Mouse (Mus musculus) layer of hippocampus, postnatal 10 days (tissue): Measurements from ENCODE around the gene Mrpl17. TPM values are rescaled to one million over a fixed set of nuclear protein-coding genes. Genes with fewer than 3 reads are reported as not detected.

Experiments used
- total RNA-seq, 2 experiments: library from RNA; stranded (reverse); gene quantifications; 2 replicates each; pipeline ENCODE4 v1.2.3; 2021

Gene Mrpl17
- total RNA-seq, 2 experiments from 2014 or later = 107 to 112 TPM

Other genes starting within 250 kb of the Mrpl17 start
- gene Apbb1, start 229.4 kb downstream of the Mrpl17 start, total RNA-seq = 100 to 1,000 TPM; 350 to 357 TPM
- not detected for gene Hpx, start 211.0 kb downstream of the Mrpl17 start, total RNA-seq
- gene Trim3, start 177.5 kb downstream of the Mrpl17 start, total RNA-seq = 100 to 1,000 TPM; 138 to 143 TPM
- 10 to 100 TPM; 78.0 to 81.7 TPM for gene Timm10b, start 171.0 kb downstream of the Mrpl17 start, total RNA-seq
- 10 to 100 TPM; 85.7 to 91.8 TPM for gene Arfip2, start 170.7 kb downstream of the Mrpl17 start, total RNA-seq
- 10 to 100 TPM in 1 of 2 experiments, 1 to 10 TPM in 1; 9.6 to 12.7 TPM for gene Gm45799, start 170.5 kb downstream of the Mrpl17 start, total RNA-seq
- gene Dnhd1, start 160.3 kb downstream of the Mrpl17 start, total RNA-seq = 1 to 10 TPM; 5.1 to 5.9 TPM
- gene Ilk, start 74.5 kb downstream of the Mrpl17 start, total RNA-seq = 100 to 1,000 TPM; 112 to 117 TPM
- gene Rrp8, start 73.7 kb downstream of the Mrpl17 start, total RNA-seq = 10 to 100 TPM; 15.4 to 17.4 TPM
- 100 to 1,000 TPM; 136 to 148 TPM for gene Taf10, start 66.7 kb downstream of the Mrpl17 start, total RNA-seq
- gene Tpp1, start 58.9 kb downstream of the Mrpl17 start, total RNA-seq = 10 to 100 TPM; 31.6 to 38.3 TPM
- gene Dchs1, start 23.4 kb downstream of the Mrpl17 start, total RNA-seq = 10 to 100 TPM; 46.4 to 47.4 TPM
- gene Gm4070, start 142.9 kb upstream of the Mrpl17 start, total RNA-seq = under 1 TPM; 0.16 to 0.20 TPM